Mouse (Mus musculus) cortical plate, adult 2 months (tissue): ENCODE results near the gene BC025446. TPM values are rescaled to one million over a fixed set of nuclear protein-coding genes. Genes with fewer than 3 reads are reported as not detected.

ENCODE experiments used
- H3K27ac ChIP-seq: fragments of 200-500 bp; 2 replicates; pipeline ENCODE4 v1.5.1; 2012; ENCODE audit warnings: low read length, control low read depth, inconsistent platforms; ENCODE audit not compliant: insufficient read depth
- H3K4me1 ChIP-seq: fragments of 200-500 bp; 2 replicates; pipeline ENCODE4 v1.6.1; 2011; ENCODE audit warnings: low read length; ENCODE audit not compliant: control insufficient read depth, insufficient read depth
- H3K4me3 ChIP-seq: fragments of 200-500 bp; 2 replicates; pipeline ENCODE4 v1.5.1; 2011; ENCODE audit warnings: mild to moderate bottlenecking, low read length, control low read depth; ENCODE audit not compliant: insufficient read depth
- CTCF ChIP-seq: fragments of 200-500 bp; IDR thresholded peaks from 2 replicates; pipeline ENCODE4 v1.5.1; 2011; ENCODE audit warnings: mild to moderate bottlenecking, control low read depth, low read length; ENCODE audit not compliant: insufficient read depth; ENCODE audit errors: extremely low read depth
- POLR2A ChIP-seq: fragments of 200-500 bp; IDR thresholded peaks from 2 replicates; pipeline ENCODE4 v1.6.1; 2011; ENCODE audit warnings: mild to moderate bottlenecking, low read length, control low read depth; ENCODE audit not compliant: insufficient read depth; ENCODE audit errors: extremely low read depth
- polyA plus RNA-seq: library from polyadenylated mRNA; depleted of rRNA; stranded (reverse); fragments of >200 nt; gene quantifications from 2 replicates; pipeline ENCODE4 v1.2.3, GENCODE M21; 2012; rRNA removed

BC025446 gene
- polyA plus RNA-seq, 1 experiment: not detected

GRCm38 (mm10) chr15:75271891-75272290, 55.7 kb downstream of the BC025446 start:
- Histone ChIP-seq H3K27ac (no peak overlapping the region), H3K4me3 (no peak overlapping the region), H3K4me1 (no peaks in the 10 kb centered on the region)
- TF ChIP-seq POLR2A (no peak), CTCF (no peak)

Other genes with a start within 250 kb of the BC025446 start
- gene Ly6i, start 232.9 kb upstream of the BC025446 start, polyA plus RNA-seq: 0.17 TPM in 1 of 2 replicates, not detected in the other
- gene Ly6a, start 218.3 kb upstream of the BC025446 start, polyA plus RNA-seq: 81.2 and 90.5 TPM in 2 replicates
- gene Ly6c1, start 167.5 kb upstream of the BC025446 start, polyA plus RNA-seq: 201 and 222 TPM in 2 replicates
- 0.70 and 0.81 TPM in 2 replicates for gene Ly6c2, start 104.4 kb upstream of the BC025446 start, polyA plus RNA-seq
- not detected in 2 replicates for gene Ly6g, start 61.1 kb upstream of the BC025446 start, polyA plus RNA-seq
- not detected in 2 replicates for gene Ly6f, start 52.0 kb downstream of the BC025446 start, polyA plus RNA-seq